In genomic region chr4:106913411-106914049, GRCm38 (mm10) we compare ENCODE assay signal across 8 mouse cellular contexts. TPM values are rescaled to one million over a fixed set of nuclear protein-coding genes. Genes with fewer than 3 reads are reported as not detected.
DNase-seq lines count a peak whose midpoint lies in the region; ATAC-seq and TF ChIP-seq lines count a peak whose summit lies in the region.

No protein-coding gene starts in this region.

- H3K4me1 ChIP-seq in erythroblast, embryonic 14.5 days (ENCODE audit: control insufficient read depth) = peaks cover 75% of the 10 kb centered on the region
- peaks cover 26 to 30% of the 10 kb centered on the region in 2 experiments for H3K4me1 ChIP-seq in liver, embryonic 14.5 days (replicated peaks; ENCODE audit: control insufficient read depth in 2 of 2, insufficient read depth in 2 of 2, low read length in 1 of 2)

- 63% methylated on average over 9 of the region's 9 CpGs for WGBS in liver, embryonic 14.5 days (ENCODE audit: insufficient replicate concordance)

- H3K36me3 ChIP-seq in erythroblast, embryonic 14.5 days (ENCODE audit: control insufficient read depth) = peaks cover 61% of the 10 kb centered on the region
- H3K36me3 ChIP-seq in liver, embryonic 14.5 days (replicated peaks; ENCODE audit: control insufficient read depth, insufficient read depth, low read depth) = peaks cover 48% of the 10 kb centered on the region

- H3K4me2 ChIP-seq in liver, embryonic 14.5 days (ENCODE audit: low read depth) = peak overlapping the region; percentile 76

- no peak for ATAC-seq in erythroblast, adult 5-6 weeks (replicated peaks; ENCODE audit: low FRiP score, poor library complexity, severe bottlenecking)
- no peak for ATAC-seq in liver, embryonic 14.5 days (ENCODE audit: insufficient read depth)

- no peaks in the 10 kb centered on the region for H3K9me3 ChIP-seq in erythroblast, embryonic 14.5 days (ENCODE audit: control insufficient read depth, low read length)
- H3K9me3 ChIP-seq in liver, embryonic 14.5 days (ENCODE audit: control insufficient read depth, low read length) = no peaks in the 10 kb centered on the region

- no peak for TF ChIP-seq EP300 in liver, embryonic 14.5 days (IDR thresholded peaks at IDR 0.05; ENCODE audit: low read depth)

- no peaks in the 10 kb centered on the region for H3K27me3 ChIP-seq in erythroblast, embryonic 14.5 days (ENCODE audit: control insufficient read depth)
- H3K27me3 ChIP-seq in liver, embryonic 14.5 days (ENCODE audit: control insufficient read depth, insufficient read depth, low read length) = no peaks in the 10 kb centered on the region

- peak overlapping the region; percentile 98 for H3K4me3 ChIP-seq in erythroblast, embryonic 14.5 days (replicated peaks)
- peak overlapping the region; percentile 86 to 100 for H3K4me3 ChIP-seq in liver, embryonic 14.5 days (ENCODE audit: insufficient read depth in 1 of 2, low read depth in 2 of 2, low read length in 2 of 2)

- DNase-seq in MN1 (ENCODE audit: low spot score) = peak; percentile 27
- DNase-seq in heart, postnatal 14 days = peak; percentile 40 to 46
- DNase-seq in liver, embryonic 14.5 days (ENCODE audit: low read depth in 3 of 3, low spot score in 3 of 3) = no peak
- no peak for DNase-seq in gastrocnemius, postnatal 14 days
- no peak for DNase-seq in layer of hippocampus, adult 8-10 months (ENCODE audit: low spot score in 2 of 2)
- DNase-seq in frontal cortex, postnatal 36 days (ENCODE audit: low spot score in 2 of 2) = no peak

- no peak overlapping the region; the same call in 1 of the 2 replicates for H3K27ac ChIP-seq in liver, embryonic 14.5 days

- intact Hi-C loops in heart, postnatal 14 days (cut with DNase I) = loop anchor here (2.0 to 5.0 kb wide), 3 partner anchors 39 to 154 kb away; partner anchors contain the start of genes Cyb5rl and Mrpl37
- intact Hi-C loops in gastrocnemius, postnatal 14 days (cut with DNase I; ENCODE audit: low total_unique reads) = loop anchor here (5.0 to 10.0 kb wide), 2 partner anchors 74 to 251 kb away; no protein-coding TSS in a partner anchor

- TF ChIP-seq CTCF in liver, embryonic 14.5 days (IDR thresholded peaks at IDR 0.05; ENCODE audit: low read depth) = no peak

- peak overlapping the region; percentile 31 for H3K9ac ChIP-seq in liver, embryonic 14.5 days (replicated peaks)

RNA-seq across cellular contexts. Expression of gene Ssbp3, which starts 3.0 kb away (rescaled TPM):
- 93.7 and 94.2 TPM in 2 replicates for polyA plus RNA-seq in erythroblast, embryonic 14.5 days (2012)
- total RNA-seq in erythroblast, adult 5-6 weeks (2015; ENCODE audit: low replicate concordance) = 55.9 and 73.4 TPM in 2 replicates
- total RNA-seq in erythroblast, adult 5-6 weeks (2017; ENCODE audit: low replicate concordance) = 49.8 and 56.6 TPM in 2 replicates
- total RNA-seq in heart, postnatal 14 days (2021) = 10 to 100 TPM; 42.5 to 46.9 TPM
- polyA plus RNA-seq in liver, embryonic 14.5 days (2012; rRNA removed) = 48.4 and 52.1 TPM in 2 replicates
- polyA plus RNA-seq in liver, embryonic 14.5 days (2014; fragmentation: Nextera tagmentation; extraction: Ambion mirVana) = 33.0 and 37.9 TPM in 2 replicates
- 10 to 100 TPM; 23.4 to 27.9 TPM for total RNA-seq in gastrocnemius, postnatal 14 days (2021)
- total RNA-seq in layer of hippocampus, adult 8-10 months (2022) = 100 to 1,000 TPM; 150 to 180 (median 160) TPM

Comparison
In these comparisons a context has a peak if more than half of its experiments do, and no peak if none do; other contexts are left out.
1. DNase-seq: peak in MN1 (single experiment) and heart, postnatal 14 days (2 of 2); none in liver, embryonic 14.5 days (0 of 3), gastrocnemius, postnatal 14 days (single experiment), layer of hippocampus, adult 8-10 months (0 of 2) and frontal cortex, postnatal 36 days (0 of 2).